Mouse (Mus musculus) spleen, adult 18-20 months (tissue): ENCODE results near the gene Wnk4.
A peak's percentile ranks its signal among the peaks of the same experiment; 100 is the strongest.

Source experiments
- DNase-seq, 2 experiments: peaks; one replicate each; pipeline ENCODE4 v3.0.0; 2022; ENCODE audit warnings: mixed read lengths in 2 of 2

Gene Wnk4

GRCm38 (mm10) chr11:101277381-101278222 lies 17.2 kb downstream of the Wnk4 start:
- no peak for DNase-seq

GRCm38 (mm10) chr11:101278223-101279192 lies 18.1 kb downstream of the Wnk4 start, which contains the start of the genes Cntd1 and Coa3:
Cntd1 (plus strand) TSS chr11:101279012.
Coa3 (minus strand) TSS chr11:101279114.
- peak; percentile 62 to 70 for DNase-seq

GRCm38 (mm10) chr11:101279193-101279569 lies 18.8 kb downstream of the Wnk4 start:
- peak in 1 of 2 experiments; percentile 18 for DNase-seq

- DNase-seq = no peak
These were observed 20.5 kb downstream of the Wnk4 start for GRCm38 (mm10) chr11:101280837-101281236.

- DNase-seq = no peak
These were observed 22.5 kb downstream of the Wnk4 start for GRCm38 (mm10) chr11:101282896-101283295.

- no peak for DNase-seq
These were observed 23.4 kb downstream of the Wnk4 start for GRCm38 (mm10) chr11:101283805-101284204.

- DNase-seq = no peak
These were observed 26.9 kb downstream of the Wnk4 start for GRCm38 (mm10) chr11:101287306-101287705.

GRCm38 (mm10) chr11:101291231-101291630 lies 30.9 kb downstream of the Wnk4 start:
- no peak for DNase-seq

GRCm38 (mm10) chr11:101295191-101295590 lies 34.8 kb downstream of the Wnk4 start:
- DNase-seq = no peak

GRCm38 (mm10) chr11:101300881-101301280 lies 40.5 kb downstream of the Wnk4 start:
- DNase-seq = no peak

- DNase-seq = no peak
These were observed 41.1 kb downstream of the Wnk4 start for GRCm38 (mm10) chr11:101301299-101302003.

- peak; percentile 79 to 89 for DNase-seq
These were observed 41.8 kb downstream of the Wnk4 start, which contains the start of gene Becn1 for GRCm38 (mm10) chr11:101302004-101302798. Becn1 (minus strand) TSS chr11:101302286.

GRCm38 (mm10) chr11:101307744-101308143 lies 47.4 kb downstream of the Wnk4 start:
- no peak for DNase-seq

- no peak for DNase-seq
These were observed 50.7 kb downstream of the Wnk4 start for GRCm38 (mm10) chr11:101311083-101311482.

- DNase-seq = no peak
These were observed 51.8 kb downstream of the Wnk4 start for GRCm38 (mm10) chr11:101312150-101312549.

GRCm38 (mm10) chr11:101314567-101314966 lies 54.2 kb downstream of the Wnk4 start:
- DNase-seq = no peak

GRCm38 (mm10) chr11:101315082-101315650 lies 54.8 kb downstream of the Wnk4 start:
- DNase-seq = no peak

GRCm38 (mm10) chr11:101315665-101316500 lies 55.5 kb downstream of the Wnk4 start, which contains the start of gene Psme3:
Psme3 (plus strand) TSS chr11:101316213.
- peak; percentile 86 to 91 for DNase-seq

- DNase-seq = peak in 1 of 2 experiments; percentile 21
These were observed 56.1 kb downstream of the Wnk4 start for GRCm38 (mm10) chr11:101316501-101316917.

GRCm38 (mm10) chr11:101323609-101324008 lies 63.2 kb downstream of the Wnk4 start:
- peak in 1 of 2 experiments; percentile 47 for DNase-seq
